Mouse (Mus musculus): ENCODE measurements around the gene Dmtf1. TPM values are rescaled to one million over a fixed set of nuclear protein-coding genes. Genes with fewer than 3 reads are reported as not detected.

The Dmtf1 gene
- polyA plus RNA-seq, 1 experiment from 2014 or later, result 68.2 TPM

GRCm38 (mm10) chr5:9114162-9114561 is 47.4 kb downstream of the Dmtf1 start:
- H3K4me3 ChIP-seq (ENCODE audit: low read depth, low read length), result no peak overlapping the region
- H3K4me2 ChIP-seq (ENCODE audit: low read length), result no peak overlapping the region
- no peaks in the 10 kb centered on the region for H3K4me1 ChIP-seq (ENCODE audit: control insufficient read depth, insufficient read depth, low read length)
- no peaks in the 10 kb centered on the region for H3K9me3 ChIP-seq (replicated peaks; ENCODE audit: control insufficient read depth, low read length)
- DNase-seq (ENCODE audit: low spot score), result peak; percentile 71
- no peaks in the 10 kb centered on the region for H3K27me3 ChIP-seq (replicated peaks; ENCODE audit: control insufficient read depth, insufficient read depth, low read length)
- 0 out of 2 replicates have a peak overlapping the region, but pooled peaks have one; percentile 3 for H3K27ac ChIP-seq (ENCODE audit: low read depth, low read length)
- WGBS, result 36% methylated on average over 6 of the region's 6 CpGs
- no peak overlapping the region for H3K9ac ChIP-seq (ENCODE audit: low read length)
- peak; percentile 74 for ATAC-seq
- peaks cover 26% of the 10 kb centered on the region for H3K36me3 ChIP-seq (ENCODE audit: control insufficient read depth, insufficient read depth, low read length)

GRCm38 (mm10) chr5:9111759-9112158 is 49.8 kb downstream of the Dmtf1 start:
- Histone ChIP-seq H3K4me2 (ENCODE audit: low read length) (no peak overlapping the region), H3K4me3 (ENCODE audit: low read depth, low read length) (no peak overlapping the region), H3K27me3 (replicated peaks; ENCODE audit: control insufficient read depth, insufficient read depth, low read length) (no peaks in the 10 kb centered on the region), H3K27ac (ENCODE audit: low read depth, low read length) (no peak overlapping the region), H3K36me3 (ENCODE audit: control insufficient read depth, insufficient read depth, low read length) (peaks cover 8% of the 10 kb centered on the region), H3K4me1 (ENCODE audit: control insufficient read depth, insufficient read depth, low read length) (no peaks in the 10 kb centered on the region), H3K9ac (ENCODE audit: low read length) (no peak overlapping the region), H3K9me3 (replicated peaks; ENCODE audit: control insufficient read depth, low read length) (no peaks in the 10 kb centered on the region)
- ATAC-seq, result peak; percentile 65
- WGBS, result 16% methylated on average over 5 of the region's 5 CpGs
- DNase-seq (ENCODE audit: low spot score), result peak; percentile 78

- no peak overlapping the region for H3K9ac ChIP-seq (ENCODE audit: low read length)
- no peaks in the 10 kb centered on the region for H3K9me3 ChIP-seq (replicated peaks; ENCODE audit: control insufficient read depth, low read length)
- no peak overlapping the region for H3K4me2 ChIP-seq (ENCODE audit: low read length)
- no peak overlapping the region for H3K4me3 ChIP-seq (ENCODE audit: low read depth, low read length)
- H3K36me3 ChIP-seq (ENCODE audit: control insufficient read depth, insufficient read depth, low read length), result peaks cover 4% of the 10 kb centered on the region
- no peaks in the 10 kb centered on the region for H3K27me3 ChIP-seq (replicated peaks; ENCODE audit: control insufficient read depth, insufficient read depth, low read length)
- no peak for DNase-seq (ENCODE audit: low spot score)
- 55% methylated on average over 2 of the region's 2 CpGs for WGBS
- H3K4me1 ChIP-seq (ENCODE audit: control insufficient read depth, insufficient read depth, low read length), result no peaks in the 10 kb centered on the region
- no peak; the same call in 1 of the 2 replicates for ATAC-seq
- H3K27ac ChIP-seq (ENCODE audit: low read depth, low read length), result no peak overlapping the region
Observed at GRCm38 (mm10) chr5:9111285-9111684, 50.3 kb downstream of the Dmtf1 start.

- Histone ChIP-seq H3K9ac (ENCODE audit: low read length) (no peak overlapping the region), H3K27me3 (replicated peaks; ENCODE audit: control insufficient read depth, insufficient read depth, low read length) (no peaks in the 10 kb centered on the region), H3K9me3 (replicated peaks; ENCODE audit: control insufficient read depth, low read length) (no peaks in the 10 kb centered on the region), H3K4me1 (ENCODE audit: control insufficient read depth, insufficient read depth, low read length) (no peaks in the 10 kb centered on the region), H3K4me3 (ENCODE audit: low read depth, low read length) (no peak overlapping the region), H3K36me3 (ENCODE audit: control insufficient read depth, insufficient read depth, low read length) (no peaks in the 10 kb centered on the region), H3K27ac (ENCODE audit: low read depth, low read length) (no peak overlapping the region), H3K4me2 (ENCODE audit: low read length) (no peak overlapping the region)
- DNase-seq (ENCODE audit: low spot score) (no peak), ATAC-seq (no peak)
Observed at GRCm38 (mm10) chr5:9109582-9109981, 52.0 kb downstream of the Dmtf1 start.

- ATAC-seq (no peak), DNase-seq (ENCODE audit: low spot score) (no peak)
- no peak overlapping the region for H3K27ac ChIP-seq (ENCODE audit: low read depth, low read length)
- 90% methylated on average over 5 of the region's 5 CpGs for WGBS
- H3K4me1 ChIP-seq (ENCODE audit: control insufficient read depth, insufficient read depth, low read length), result no peaks in the 10 kb centered on the region
- H3K4me2 ChIP-seq (ENCODE audit: low read length), result no peak overlapping the region
- no peaks in the 10 kb centered on the region for H3K9me3 ChIP-seq (replicated peaks; ENCODE audit: control insufficient read depth, low read length)
- no peak overlapping the region for H3K4me3 ChIP-seq (ENCODE audit: low read depth, low read length)
- H3K36me3 ChIP-seq (ENCODE audit: control insufficient read depth, insufficient read depth, low read length), result no peaks in the 10 kb centered on the region
- H3K9ac ChIP-seq (ENCODE audit: low read length), result no peak overlapping the region
- H3K27me3 ChIP-seq (replicated peaks; ENCODE audit: control insufficient read depth, insufficient read depth, low read length), result no peaks in the 10 kb centered on the region
Observed at GRCm38 (mm10) chr5:9108490-9108889, 53.1 kb downstream of the Dmtf1 start.

- WGBS, result 87% methylated on average over 8 of the region's 8 CpGs
- H3K27ac ChIP-seq (ENCODE audit: low read depth, low read length), result no peak overlapping the region
Observed at GRCm38 (mm10) chr5:9107296-9108089, 54.1 kb downstream of the Dmtf1 start.

GRCm38 (mm10) chr5:9106806-9107205 is 54.8 kb downstream of the Dmtf1 start:
- WGBS, result 87% methylated on average over 6 of the region's 6 CpGs
- no peak for ATAC-seq
- no peak overlapping the region for H3K9ac ChIP-seq (ENCODE audit: low read length)

More at GRCm38 (mm10) chr5:9107296-9108089, 54.1 kb downstream of the Dmtf1 start:
- Histone ChIP-seq H3K36me3 (ENCODE audit: control insufficient read depth, insufficient read depth, low read length) (no peaks in the 10 kb centered on the region), H3K9ac (ENCODE audit: low read length) (no peak overlapping the region), H3K4me3 (ENCODE audit: low read depth, low read length) (no peak overlapping the region), H3K27me3 (replicated peaks; ENCODE audit: control insufficient read depth, insufficient read depth, low read length) (no peaks in the 10 kb centered on the region), H3K9me3 (replicated peaks; ENCODE audit: control insufficient read depth, low read length) (no peaks in the 10 kb centered on the region), H3K4me1 (ENCODE audit: control insufficient read depth, insufficient read depth, low read length) (no peaks in the 10 kb centered on the region), H3K4me2 (ENCODE audit: low read length) (no peak overlapping the region)
- ATAC-seq (no peak), DNase-seq (ENCODE audit: low spot score) (no peak)

GRCm38 (mm10) chr5:9103958-9104357 is 57.6 kb downstream of the Dmtf1 start:
- Histone ChIP-seq H3K4me2 (ENCODE audit: low read length) (no peak overlapping the region), H3K9me3 (replicated peaks; ENCODE audit: control insufficient read depth, low read length) (no peaks in the 10 kb centered on the region), H3K36me3 (ENCODE audit: control insufficient read depth, insufficient read depth, low read length) (no peaks in the 10 kb centered on the region), H3K4me1 (ENCODE audit: control insufficient read depth, insufficient read depth, low read length) (peaks cover 10% of the 10 kb centered on the region), H3K4me3 (ENCODE audit: low read depth, low read length) (no peak overlapping the region), H3K27ac (ENCODE audit: low read depth, low read length) (no peak overlapping the region), H3K9ac (ENCODE audit: low read length) (no peak overlapping the region), H3K27me3 (replicated peaks; ENCODE audit: control insufficient read depth, insufficient read depth, low read length) (no peaks in the 10 kb centered on the region)
- WGBS, result 93% methylated on average over 8 of the region's 8 CpGs
- ATAC-seq (no peak), DNase-seq (ENCODE audit: low spot score) (no peak)

More at GRCm38 (mm10) chr5:9106806-9107205, 54.8 kb downstream of the Dmtf1 start:
- Histone ChIP-seq H3K4me1 (ENCODE audit: control insufficient read depth, insufficient read depth, low read length) (peaks cover under 1% of the 10 kb centered on the region; the same call in 1 of the 2 replicates), H3K27me3 (replicated peaks; ENCODE audit: control insufficient read depth, insufficient read depth, low read length) (no peaks in the 10 kb centered on the region), H3K9me3 (replicated peaks; ENCODE audit: control insufficient read depth, low read length) (no peaks in the 10 kb centered on the region), H3K4me2 (ENCODE audit: low read length) (no peak overlapping the region), H3K4me3 (ENCODE audit: low read depth, low read length) (no peak overlapping the region), H3K36me3 (ENCODE audit: control insufficient read depth, insufficient read depth, low read length) (no peaks in the 10 kb centered on the region), H3K27ac (ENCODE audit: low read depth, low read length) (no peak overlapping the region)
- no peak for DNase-seq (ENCODE audit: low spot score)

- Histone ChIP-seq H3K27ac (ENCODE audit: low read depth, low read length) (no peak overlapping the region), H3K4me1 (ENCODE audit: control insufficient read depth, insufficient read depth, low read length) (peaks cover 10% of the 10 kb centered on the region), H3K9ac (ENCODE audit: low read length) (no peak overlapping the region), H3K27me3 (replicated peaks; ENCODE audit: control insufficient read depth, insufficient read depth, low read length) (no peaks in the 10 kb centered on the region), H3K9me3 (replicated peaks; ENCODE audit: control insufficient read depth, low read length) (no peaks in the 10 kb centered on the region), H3K36me3 (ENCODE audit: control insufficient read depth, insufficient read depth, low read length) (no peaks in the 10 kb centered on the region), H3K4me2 (ENCODE audit: low read length) (no peak overlapping the region), H3K4me3 (ENCODE audit: low read depth, low read length) (no peak overlapping the region)
- ATAC-seq (no peak), DNase-seq (ENCODE audit: low spot score) (no peak)
- WGBS, result 96% methylated on average over 2 of the region's 2 CpGs
Observed at GRCm38 (mm10) chr5:9102696-9103095, 58.9 kb downstream of the Dmtf1 start.

All from forebrain, embryonic 14.5 days (tissue).